Mouse (Mus musculus) liver, embryonic 11.5 days (tissue): ENCODE measurements around the gene Fam160b1. TPM values are rescaled to one million over a fixed set of nuclear protein-coding genes. Genes with fewer than 3 reads are reported as not detected.

Experiments used
- ATAC-seq: fragments of 200-750 bp; cut with Nextera tagmentation; replicated peaks from 2 replicates; pipeline ENCODE4 v1.8.0; 2017; ENCODE audit warnings: moderate number of reproducible peaks, mild to moderate bottlenecking, moderate TSS enrichment, moderate library complexity; ENCODE audit not compliant: low FRiP score
- DNase-seq: peaks from one replicate; pipeline ENCODE4 v3.0.0-alpha.2; 2017; ENCODE audit warnings: low spot score
- H3K27ac ChIP-seq: fragments of 300-500 bp; sonication (generic); 2 replicates; pipeline ENCODE4 v1.5.1; 2014; ENCODE audit warnings: mild to moderate bottlenecking, low read depth, low read length, control low read depth
- H3K27me3 ChIP-seq: fragments of 300-500 bp; sonication (generic); replicated peaks from 2 replicates; pipeline ENCODE4 v1.6.1; 2014; ENCODE audit warnings: low read length, mixed read lengths; ENCODE audit not compliant: control insufficient read depth, insufficient read depth
- H3K36me3 ChIP-seq: fragments of 300-500 bp; sonication (generic); 2 replicates; pipeline ENCODE4 v1.6.1; 2014; ENCODE audit warnings: mild to moderate bottlenecking, low read length, moderate library complexity, mixed read lengths; ENCODE audit not compliant: control insufficient read depth, insufficient read depth
- H3K4me1 ChIP-seq: fragments of 300-500 bp; sonication (generic); replicated peaks from 2 replicates; pipeline ENCODE4 v1.6.1; 2014; ENCODE audit warnings: low read length, mixed read lengths; ENCODE audit not compliant: control insufficient read depth, insufficient read depth
- H3K4me2 ChIP-seq: fragments of 300-500 bp; sonication (generic); 2 replicates; pipeline ENCODE4 v1.6.1; 2014; ENCODE audit warnings: mild to moderate bottlenecking, control low read depth, moderate library complexity
- H3K4me3 ChIP-seq: fragments of 300-500 bp; sonication (generic); 2 replicates; pipeline ENCODE4 v1.5.1; 2014; ENCODE audit warnings: low read depth, low read length, control low read depth
- H3K9ac ChIP-seq: fragments of 300-500 bp; sonication (generic); 2 replicates; pipeline ENCODE4 v1.6.1; 2014; ENCODE audit warnings: low read depth, low read length, control low read depth
- H3K9me3 ChIP-seq: fragments of 300-500 bp; sonication (generic); 2 replicates; pipeline ENCODE4 v1.6.1; 2016; ENCODE audit warnings: low read length, inconsistent platforms, mixed read lengths; ENCODE audit not compliant: control insufficient read depth
- WGBS: fragments of 180-500 bp; shearing (Covaris S2); extraction: QIAGEN DNeasy Blood & Tissue Kit; methylation state at CpG from one replicate; pipeline ENCODE4 v1.1.7; 2014; 5-methylcytosine and 5-hydroxymethylcytosine counted together
- polyA plus RNA-seq: library from polyadenylated mRNA; unstranded; fragments of >200 nt; fragmentation: Nextera tagmentation; extraction: Ambion mirVana; gene quantifications from 2 replicates; pipeline ENCODE4 v1.2.1, GENCODE M21; 2014

The Fam160b1 gene
- polyA plus RNA-seq, 1 experiment from 2014 or later: 11.9 TPM

- H3K9me3 ChIP-seq: no peaks in the 10 kb centered on the region
- no peaks in the 10 kb centered on the region for H3K27me3 ChIP-seq
- H3K9ac ChIP-seq: no peak overlapping the region
- H3K4me3 ChIP-seq: no peak overlapping the region
- H3K4me1 ChIP-seq: peaks cover 62% of the 10 kb centered on the region
- ATAC-seq (no peak), DNase-seq (no peak)
- H3K27ac ChIP-seq: no peak overlapping the region
- no peak overlapping the region for H3K4me2 ChIP-seq
- peaks cover 21% of the 10 kb centered on the region for H3K36me3 ChIP-seq
- 60% methylated on average over 5 of the region's 5 CpGs for WGBS
Measured at GRCm38 (mm10) chr19:57366626-57367025, 6.1 kb downstream of the Fam160b1 start.

DNA sequence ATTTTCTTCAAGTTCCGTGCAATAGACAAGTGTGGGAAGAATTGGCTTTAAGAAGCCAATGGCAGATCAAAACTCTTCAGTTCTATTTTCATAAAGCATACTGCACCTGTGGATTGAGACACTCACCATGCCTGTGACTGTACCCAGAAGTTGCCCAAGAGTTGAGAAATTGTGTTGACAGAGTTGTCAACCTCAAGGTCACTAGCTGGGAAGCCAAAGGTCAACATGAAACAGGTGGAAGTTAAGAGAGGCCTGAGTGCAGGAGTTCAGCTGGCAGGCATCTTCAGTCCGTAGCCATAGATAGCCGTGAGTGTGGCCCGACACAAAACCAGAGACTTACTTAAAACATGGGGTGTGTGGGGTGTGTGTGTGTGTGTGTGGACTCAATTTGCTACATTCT is 6.7 kb downstream of the Fam160b1 start:
- peak overlapping the region; percentile 32; the same call in 1 of the 2 replicates for H3K27ac ChIP-seq
- ATAC-seq: no peak

GRCm38 (mm10) chr19:57367849-57368387 is 7.4 kb downstream of the Fam160b1 start:
- Histone ChIP-seq H3K4me2 (peak overlapping the region; percentile 24), H3K4me3 (no peak overlapping the region), H3K27ac (peak overlapping the region; percentile 32; the same call in 1 of the 2 replicates), H3K4me1 (peaks cover 57% of the 10 kb centered on the region), H3K36me3 (peaks cover 31% of the 10 kb centered on the region), H3K9ac (no peak overlapping the region), H3K27me3 (no peaks in the 10 kb centered on the region), H3K9me3 (no peaks in the 10 kb centered on the region)
- DNase-seq: no peak
- ATAC-seq: no peak
- WGBS: 65% methylated on average over 11 of the region's 11 CpGs

More for the DNA sequence above, 6.7 kb downstream of the Fam160b1 start:
- WGBS: 68% methylated on average over 4 of the region's 4 CpGs
- Histone ChIP-seq H3K36me3 (peaks cover 24% of the 10 kb centered on the region), H3K4me1 (peaks cover 62% of the 10 kb centered on the region), H3K9me3 (no peaks in the 10 kb centered on the region), H3K27me3 (no peaks in the 10 kb centered on the region), H3K4me2 (peak overlapping the region; percentile 24), H3K9ac (no peak overlapping the region), H3K4me3 (no peak overlapping the region)
- DNase-seq: no peak

- ATAC-seq (no peak), DNase-seq (no peak)
- Histone ChIP-seq H3K9ac (no peak overlapping the region), H3K27me3 (no peaks in the 10 kb centered on the region), H3K36me3 (peaks cover 75% of the 10 kb centered on the region), H3K4me2 (no peak overlapping the region), H3K4me3 (no peak overlapping the region), H3K4me1 (peaks cover 12% of the 10 kb centered on the region), H3K27ac (no peak overlapping the region), H3K9me3 (no peaks in the 10 kb centered on the region)
- WGBS: 80% methylated on average over 8 of the region's 8 CpGs
Measured at GRCm38 (mm10) chr19:57373276-57373811, 12.9 kb downstream of the Fam160b1 start.

DNA sequence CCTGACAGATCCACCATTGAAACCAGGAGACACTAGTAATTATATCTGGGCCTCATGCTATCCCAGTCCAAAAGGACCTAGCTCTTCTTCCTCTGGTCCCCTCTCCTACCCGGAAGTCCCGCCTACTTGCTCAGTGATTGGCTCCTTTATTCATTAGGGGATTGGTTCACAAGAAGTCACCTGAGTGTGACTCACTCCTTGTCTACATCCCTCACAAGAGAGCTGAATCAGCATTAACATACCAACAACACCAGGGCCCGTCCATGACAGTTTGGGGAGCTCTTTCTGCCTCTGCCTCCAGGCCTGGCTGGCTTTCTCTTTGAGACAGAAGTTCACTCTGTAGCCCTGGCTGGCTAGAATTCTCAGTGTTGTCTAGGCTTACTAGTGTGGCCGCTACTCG is 14.7 kb downstream of the Fam160b1 start:
- Histone ChIP-seq H3K27me3 (no peaks in the 10 kb centered on the region), H3K36me3 (peaks cover 75% of the 10 kb centered on the region), H3K4me1 (peaks cover 5% of the 10 kb centered on the region), H3K9me3 (no peaks in the 10 kb centered on the region), H3K4me2 (no peak overlapping the region), H3K9ac (no peak overlapping the region), H3K4me3 (no peak overlapping the region), H3K27ac (no peak overlapping the region)
- WGBS: 85% methylated on average over 5 of the region's 5 CpGs
- DNase-seq (no peak), ATAC-seq (no peak)

DNA sequence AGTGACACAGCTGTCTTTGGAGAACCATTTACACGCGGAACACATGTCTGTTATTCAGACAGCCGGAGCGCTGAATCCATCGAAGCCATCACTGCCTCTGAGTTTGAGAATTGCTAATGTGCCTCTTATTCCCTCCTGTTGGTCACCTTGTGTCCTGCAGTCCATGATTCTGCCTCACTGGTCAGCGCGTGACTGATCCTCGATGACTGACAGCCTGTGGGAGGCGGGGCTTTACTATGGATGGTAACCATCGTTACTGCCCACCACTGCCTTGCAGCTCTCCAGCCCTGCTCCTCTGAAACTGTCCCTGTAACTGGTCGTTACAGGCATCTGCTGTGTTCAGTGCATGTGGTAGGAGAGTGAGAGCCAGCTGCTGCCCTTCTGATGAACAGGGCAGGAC is 15.3 kb downstream of the Fam160b1 start:
- Histone ChIP-seq H3K4me1 (no peaks in the 10 kb centered on the region), H3K36me3 (peaks cover 78% of the 10 kb centered on the region), H3K27me3 (no peaks in the 10 kb centered on the region), H3K4me2 (no peak overlapping the region), H3K4me3 (no peak overlapping the region), H3K9ac (no peak overlapping the region), H3K27ac (no peak overlapping the region), H3K9me3 (no peaks in the 10 kb centered on the region)
- no peak for ATAC-seq
- 92% methylated on average over 11 of the region's 11 CpGs for WGBS
- DNase-seq: no peak

DNA sequence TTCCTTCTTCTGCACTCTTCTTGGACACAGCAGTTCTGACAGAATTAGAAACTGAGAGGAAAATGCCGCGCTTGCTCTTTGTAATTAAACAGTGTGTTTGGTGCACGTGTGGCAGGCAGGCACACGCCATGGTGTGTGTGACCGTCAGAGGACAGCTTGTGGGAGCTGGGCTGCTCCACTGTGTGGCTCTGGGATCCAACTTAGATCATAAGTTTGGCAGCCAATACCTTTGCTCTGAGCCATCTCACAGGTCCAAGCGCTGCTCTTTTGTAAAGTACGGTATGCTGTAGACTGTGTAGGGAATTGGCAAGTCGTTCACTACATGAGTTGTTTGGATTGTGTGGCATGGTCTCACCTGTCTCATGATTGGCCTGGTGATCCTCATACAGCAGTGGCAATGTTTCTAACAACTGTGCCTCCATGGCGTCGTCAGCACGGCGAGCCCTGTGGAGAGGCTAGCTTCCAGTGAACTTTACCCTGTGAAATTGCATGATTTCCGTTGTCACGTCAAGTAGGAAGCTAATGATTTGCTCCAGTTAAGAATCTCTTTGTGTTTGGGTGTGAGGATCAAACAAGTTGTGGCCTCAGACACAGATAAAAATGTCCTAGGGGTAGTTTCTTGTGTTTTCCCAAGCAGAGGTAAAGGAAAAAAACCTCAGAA is 16.7 kb downstream of the Fam160b1 start:
- no peaks in the 10 kb centered on the region for H3K27me3 ChIP-seq
- DNase-seq (no peak), ATAC-seq (no peak)
- H3K4me2 ChIP-seq: no peak overlapping the region
- 92% methylated on average over 14 of the region's 14 CpGs for WGBS
- peaks cover 80% of the 10 kb centered on the region for H3K36me3 ChIP-seq
- H3K4me3 ChIP-seq: no peak overlapping the region
- no peaks in the 10 kb centered on the region for H3K9me3 ChIP-seq
- H3K27ac ChIP-seq: no peak overlapping the region
- no peak overlapping the region for H3K9ac ChIP-seq
- no peaks in the 10 kb centered on the region for H3K4me1 ChIP-seq

DNA sequence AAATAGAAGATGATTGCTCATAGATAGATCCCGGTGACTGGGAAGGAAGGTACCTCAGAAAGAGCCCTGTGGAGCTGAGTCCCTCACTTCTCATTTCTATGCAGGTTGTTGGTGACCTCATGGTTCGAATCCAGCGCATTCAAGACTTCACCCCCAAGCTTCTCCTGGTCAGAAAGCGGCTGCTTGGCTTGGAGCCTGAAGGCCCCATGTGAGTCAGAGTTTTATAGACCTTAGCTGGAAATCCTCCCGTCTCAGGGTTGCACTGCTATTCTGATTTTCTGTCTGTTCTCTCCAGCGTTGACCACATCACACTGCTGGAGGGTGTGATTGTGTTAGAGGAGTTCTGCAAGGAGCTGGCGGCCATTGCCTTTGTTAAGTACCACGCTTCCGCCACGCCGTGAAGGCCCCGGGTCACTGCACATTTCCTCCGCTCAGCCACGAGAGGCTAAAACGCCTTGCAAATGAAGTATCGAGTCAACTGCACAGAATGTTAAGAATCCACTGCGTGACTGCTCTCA is 25.8 kb downstream of the Fam160b1 start:
- H3K4me1 ChIP-seq: no peaks in the 10 kb centered on the region
- no peaks in the 10 kb centered on the region for H3K9me3 ChIP-seq
- no peak overlapping the region for H3K27ac ChIP-seq
- H3K4me2 ChIP-seq: no peak overlapping the region
- H3K36me3 ChIP-seq: peaks cover 63% of the 10 kb centered on the region
- H3K4me3 ChIP-seq: no peak overlapping the region
- 95% methylated on average over 17 of the region's 17 CpGs for WGBS
- no peak overlapping the region for H3K9ac ChIP-seq
- DNase-seq: no peak
- no peak for ATAC-seq
- H3K27me3 ChIP-seq: no peaks in the 10 kb centered on the region
